Mouse (Mus musculus): ENCODE measurements around the gene Kctd21. TPM values are rescaled to one million over a fixed set of nuclear protein-coding genes. Genes with fewer than 3 reads are reported as not detected.

Kctd21 gene
- polyA plus RNA-seq, 1 experiment from 2014 or later: 7.5 TPM

DNA sequence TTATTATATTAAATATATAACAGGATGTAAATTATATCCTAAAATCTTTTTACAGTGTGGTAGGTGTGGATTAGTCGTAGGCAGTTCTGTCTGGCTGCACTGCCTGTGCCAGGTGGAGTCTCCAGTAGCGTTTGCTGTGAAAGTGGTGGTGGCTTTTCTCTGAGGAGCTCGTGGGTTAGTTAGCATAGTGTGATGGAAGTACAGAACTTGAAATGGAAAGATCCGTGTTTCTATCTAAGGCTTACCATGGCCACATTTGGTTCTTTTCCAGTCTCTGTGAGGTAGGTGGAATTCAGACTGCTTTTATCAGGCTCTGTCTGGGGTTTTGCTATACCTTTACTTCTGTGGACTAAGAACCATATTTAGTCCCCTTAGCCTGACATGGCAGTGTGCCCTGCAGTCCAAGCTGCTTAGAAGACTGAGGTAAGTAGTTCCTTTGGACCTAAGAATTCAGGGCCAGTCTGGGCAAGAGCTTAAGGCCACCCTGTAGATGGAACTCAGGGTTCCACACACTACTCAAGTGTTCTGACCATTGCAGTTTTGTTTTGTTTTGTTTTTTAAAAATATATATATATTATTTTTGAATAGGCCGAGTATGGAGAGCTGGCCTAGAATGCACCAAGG is 48.5 kb downstream of the Kctd21 start:
- H3K4me1 ChIP-seq (ENCODE audit: control insufficient read depth, insufficient read depth, low read length): no peaks in the 10 kb centered on the region
- ATAC-seq (ENCODE audit: low read depth): no peak
- H3K4me2 ChIP-seq (ENCODE audit: low read depth, low read length): no peak overlapping the region
- 92% methylated on average over 5 of the region's 5 CpGs for WGBS
- H3K9ac ChIP-seq (replicated peaks; ENCODE audit: low read depth, low read length): no peak overlapping the region
- H3K36me3 ChIP-seq (ENCODE audit: control insufficient read depth, insufficient read depth, low read length): peaks cover 16% of the 10 kb centered on the region
- no peak overlapping the region for H3K27ac ChIP-seq (ENCODE audit: low read depth, low read length)
- H3K9me3 ChIP-seq (ENCODE audit: control insufficient read depth, low read length): no peaks in the 10 kb centered on the region
- no peak overlapping the region for H3K4me3 ChIP-seq (ENCODE audit: low read depth, low read length)
- no peaks in the 10 kb centered on the region for H3K27me3 ChIP-seq (ENCODE audit: control insufficient read depth, insufficient read depth, low read length)

DNA sequence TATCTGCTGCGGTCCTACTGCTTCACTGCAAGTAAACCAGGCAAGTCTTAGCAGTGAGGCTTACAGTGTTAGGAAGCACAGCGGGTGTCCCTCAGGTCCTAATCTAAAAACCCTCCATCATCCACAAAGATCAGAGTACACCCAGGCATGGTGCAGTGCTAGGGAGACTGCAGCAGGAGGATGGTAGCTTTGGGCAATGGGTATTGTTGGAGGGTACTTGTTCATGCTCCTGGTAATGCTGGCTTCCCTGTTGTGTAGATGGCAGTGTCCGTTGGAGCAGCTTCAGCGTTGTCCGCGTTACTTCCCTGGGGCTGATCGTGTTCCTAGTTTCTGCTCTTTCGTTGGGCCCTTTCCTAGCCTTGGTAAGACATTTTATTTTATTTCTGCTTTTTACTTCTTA is 50.5 kb downstream of the Kctd21 start:
- H3K4me1 ChIP-seq (ENCODE audit: control insufficient read depth, insufficient read depth, low read length): no peaks in the 10 kb centered on the region
- no peak overlapping the region for H3K4me2 ChIP-seq (ENCODE audit: low read depth, low read length)
- H3K27ac ChIP-seq (ENCODE audit: low read depth, low read length): no peak overlapping the region
- H3K36me3 ChIP-seq (ENCODE audit: control insufficient read depth, insufficient read depth, low read length): peaks cover 16% of the 10 kb centered on the region
- no peak for ATAC-seq (ENCODE audit: low read depth)
- no peaks in the 10 kb centered on the region for H3K9me3 ChIP-seq (ENCODE audit: control insufficient read depth, low read length)
- H3K27me3 ChIP-seq (ENCODE audit: control insufficient read depth, insufficient read depth, low read length): no peaks in the 10 kb centered on the region
- H3K4me3 ChIP-seq (ENCODE audit: low read depth, low read length): no peak overlapping the region
- no peak overlapping the region for H3K9ac ChIP-seq (replicated peaks; ENCODE audit: low read depth, low read length)
- 96% methylated on average over 8 of the region's 8 CpGs for WGBS

DNA sequence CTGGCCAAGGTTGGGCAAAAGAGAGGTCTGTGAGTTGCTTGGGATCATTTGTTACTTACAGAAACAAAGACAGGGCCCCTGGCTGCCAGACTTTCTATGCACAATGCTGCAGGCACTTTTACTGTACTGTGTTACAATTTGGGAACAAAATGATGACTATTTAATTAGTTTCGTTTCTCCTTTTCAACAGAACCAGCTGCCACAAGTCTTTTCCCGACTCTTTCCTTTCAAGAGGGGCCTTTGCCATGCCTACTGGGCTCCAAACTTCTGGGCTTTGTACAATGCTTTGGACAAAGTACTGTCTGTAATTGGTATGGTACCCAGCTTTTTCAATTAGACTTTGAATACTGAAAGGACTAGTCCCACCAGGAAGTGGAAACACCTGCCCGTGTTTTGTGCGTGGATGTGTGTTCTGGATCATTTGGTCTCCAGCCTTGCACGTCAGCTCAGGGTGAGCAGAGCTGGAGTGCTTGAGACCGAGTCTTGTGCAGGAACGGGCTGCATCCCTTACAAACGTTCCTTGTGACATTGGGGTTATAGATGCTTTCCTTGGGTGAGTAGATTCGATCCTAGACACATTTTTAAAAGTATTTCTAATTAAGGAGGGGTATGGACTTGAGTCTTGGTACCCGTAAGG is 51.5 kb downstream of the Kctd21 start:
- WGBS: 80% methylated on average over 10 of the region's 10 CpGs

DNA sequence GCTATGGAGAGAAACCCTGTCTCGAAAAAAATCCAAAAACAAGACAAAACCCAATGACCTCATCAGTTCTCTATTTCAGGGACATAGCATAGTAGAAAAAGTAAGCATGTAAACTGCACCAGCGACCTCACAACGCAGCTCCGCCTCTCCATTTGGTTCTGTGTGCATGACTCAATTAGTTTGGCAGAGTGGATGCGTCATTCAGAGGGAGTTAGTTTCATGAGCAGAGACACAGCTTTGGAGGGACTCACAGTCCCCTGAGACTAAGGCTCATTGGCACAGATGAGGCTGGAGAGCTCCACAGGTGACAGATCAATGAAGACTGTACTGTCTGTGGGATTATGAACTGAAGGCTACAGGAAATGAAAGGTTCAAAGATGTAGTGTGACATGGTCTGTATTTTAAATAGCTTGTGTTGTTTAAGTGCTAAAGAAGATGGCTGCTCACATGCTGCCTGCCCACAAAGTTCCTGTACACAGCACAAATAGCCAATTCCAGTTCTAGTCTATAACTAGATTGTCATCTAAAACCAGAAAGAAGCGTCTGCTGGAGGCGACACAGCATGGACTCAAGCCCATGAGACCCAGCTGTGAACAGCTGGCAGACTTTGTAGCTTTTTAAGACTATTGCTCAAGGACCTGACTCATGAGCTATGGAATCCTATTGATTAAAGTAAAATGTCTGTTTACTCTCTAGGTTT is 54.1 kb downstream of the Kctd21 start:
- H3K27me3 ChIP-seq (ENCODE audit: control insufficient read depth, insufficient read depth, low read length): no peaks in the 10 kb centered on the region
- H3K4me1 ChIP-seq (ENCODE audit: control insufficient read depth, insufficient read depth, low read length): no peaks in the 10 kb centered on the region
- 92% methylated on average over 7 of the region's 7 CpGs for WGBS
- H3K36me3 ChIP-seq (ENCODE audit: control insufficient read depth, insufficient read depth, low read length): peaks cover 10% of the 10 kb centered on the region; the same call in 1 of the 2 replicates
- no peak overlapping the region for H3K27ac ChIP-seq (ENCODE audit: low read depth, low read length)
- no peak overlapping the region for H3K9ac ChIP-seq (replicated peaks; ENCODE audit: low read depth, low read length)
- H3K4me3 ChIP-seq (ENCODE audit: low read depth, low read length): no peak overlapping the region
- H3K4me2 ChIP-seq (ENCODE audit: low read depth, low read length): no peak overlapping the region
- ATAC-seq (ENCODE audit: low read depth): no peak
- H3K9me3 ChIP-seq (ENCODE audit: control insufficient read depth, low read length): no peaks in the 10 kb centered on the region

More for the DNA sequence above, 51.5 kb downstream of the Kctd21 start:
- Histone ChIP-seq H3K27me3 (ENCODE audit: control insufficient read depth, insufficient read depth, low read length) (no peaks in the 10 kb centered on the region), H3K36me3 (ENCODE audit: control insufficient read depth, insufficient read depth, low read length) (peaks cover 10% of the 10 kb centered on the region), H3K4me3 (ENCODE audit: low read depth, low read length) (no peak overlapping the region), H3K4me2 (ENCODE audit: low read depth, low read length) (no peak overlapping the region), H3K4me1 (ENCODE audit: control insufficient read depth, insufficient read depth, low read length) (no peaks in the 10 kb centered on the region), H3K9ac (replicated peaks; ENCODE audit: low read depth, low read length) (no peak overlapping the region), H3K27ac (ENCODE audit: low read depth, low read length) (no peak overlapping the region), H3K9me3 (ENCODE audit: control insufficient read depth, low read length) (no peaks in the 10 kb centered on the region)
- ATAC-seq (ENCODE audit: low read depth): no peak

DNA sequence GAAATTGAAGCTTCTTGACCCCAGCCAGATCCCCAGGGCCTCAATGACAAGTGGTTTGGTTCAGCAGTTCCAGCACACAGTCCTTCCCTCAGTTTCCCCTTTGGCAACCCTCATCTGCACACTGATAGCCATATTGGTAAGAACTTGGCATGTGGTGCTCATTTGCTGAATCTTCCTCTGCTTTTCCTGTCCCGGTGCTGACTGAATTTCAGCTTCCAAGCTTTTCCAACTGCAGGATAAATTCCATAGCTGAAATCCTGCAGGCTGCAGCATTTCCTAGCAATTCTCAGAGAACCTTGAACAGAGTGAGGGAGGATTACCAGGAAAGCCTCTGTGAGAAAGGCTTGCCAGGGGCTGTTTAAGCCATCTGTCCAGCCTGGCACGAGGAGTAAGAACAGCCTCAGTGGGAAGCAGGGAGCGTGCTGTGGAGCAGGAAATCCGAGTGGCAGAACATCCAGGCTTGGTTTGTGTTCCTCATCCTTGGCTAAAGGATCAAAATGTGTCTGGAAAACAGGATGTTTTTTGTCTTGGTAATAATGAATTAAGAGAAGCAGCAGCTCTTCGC is 54.8 kb downstream of the Kctd21 start:
- H3K27me3 ChIP-seq (ENCODE audit: control insufficient read depth, insufficient read depth, low read length): no peaks in the 10 kb centered on the region
- H3K4me2 ChIP-seq (ENCODE audit: low read depth, low read length): no peak overlapping the region
- no peak overlapping the region for H3K9ac ChIP-seq (replicated peaks; ENCODE audit: low read depth, low read length)
- ATAC-seq (ENCODE audit: low read depth): no peak
- 87% methylated on average over 5 of the region's 5 CpGs for WGBS
- no peak overlapping the region for H3K27ac ChIP-seq (ENCODE audit: low read depth, low read length)
- no peaks in the 10 kb centered on the region for H3K9me3 ChIP-seq (ENCODE audit: control insufficient read depth, low read length)
- no peaks in the 10 kb centered on the region for H3K4me1 ChIP-seq (ENCODE audit: control insufficient read depth, insufficient read depth, low read length)
- no peak overlapping the region for H3K4me3 ChIP-seq (ENCODE audit: low read depth, low read length)
- H3K36me3 ChIP-seq (ENCODE audit: control insufficient read depth, insufficient read depth, low read length): peaks cover 10% of the 10 kb centered on the region; the same call in 1 of the 2 replicates

DNA sequence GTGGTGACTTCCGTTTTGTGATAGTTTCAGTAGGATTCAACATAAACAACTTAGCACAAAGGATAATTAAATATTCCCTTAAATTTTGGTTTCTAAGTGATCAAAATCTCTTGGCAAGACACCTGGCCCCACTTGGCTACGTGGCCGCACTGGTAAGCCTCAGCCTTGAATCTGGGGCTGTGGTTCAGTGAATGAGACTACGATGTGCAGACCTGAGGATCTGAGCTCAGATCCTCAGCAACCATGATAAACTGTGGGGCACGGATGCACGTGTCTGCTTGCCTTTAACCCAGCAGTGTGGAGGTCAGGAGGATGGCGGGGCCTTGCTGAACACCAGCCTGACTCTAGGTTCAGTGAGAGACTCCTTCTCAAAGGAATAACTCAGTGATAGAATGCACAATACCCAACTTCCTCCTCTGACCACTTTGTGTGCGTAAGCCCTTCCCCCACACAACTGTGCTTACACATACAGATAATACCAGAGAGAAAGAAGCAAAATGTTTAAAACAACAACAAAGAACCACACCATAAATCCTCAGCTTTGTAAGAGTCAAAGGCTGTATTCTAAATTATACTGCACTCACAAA is 55.5 kb downstream of the Kctd21 start:
- H3K27ac ChIP-seq (ENCODE audit: low read depth, low read length): no peak overlapping the region
- no peak overlapping the region for H3K4me3 ChIP-seq (ENCODE audit: low read depth, low read length)
- peaks cover 8% of the 10 kb centered on the region; the same call in 1 of the 2 replicates for H3K36me3 ChIP-seq (ENCODE audit: control insufficient read depth, insufficient read depth, low read length)
- no peaks in the 10 kb centered on the region for H3K9me3 ChIP-seq (ENCODE audit: control insufficient read depth, low read length)
- no peaks in the 10 kb centered on the region for H3K4me1 ChIP-seq (ENCODE audit: control insufficient read depth, insufficient read depth, low read length)
- no peak overlapping the region for H3K4me2 ChIP-seq (ENCODE audit: low read depth, low read length)
- ATAC-seq (ENCODE audit: low read depth): no peak
- H3K9ac ChIP-seq (replicated peaks; ENCODE audit: low read depth, low read length): no peak overlapping the region
- H3K27me3 ChIP-seq (ENCODE audit: control insufficient read depth, insufficient read depth, low read length): no peaks in the 10 kb centered on the region
- WGBS: 91% methylated on average over 8 of the region's 8 CpGs

DNA sequence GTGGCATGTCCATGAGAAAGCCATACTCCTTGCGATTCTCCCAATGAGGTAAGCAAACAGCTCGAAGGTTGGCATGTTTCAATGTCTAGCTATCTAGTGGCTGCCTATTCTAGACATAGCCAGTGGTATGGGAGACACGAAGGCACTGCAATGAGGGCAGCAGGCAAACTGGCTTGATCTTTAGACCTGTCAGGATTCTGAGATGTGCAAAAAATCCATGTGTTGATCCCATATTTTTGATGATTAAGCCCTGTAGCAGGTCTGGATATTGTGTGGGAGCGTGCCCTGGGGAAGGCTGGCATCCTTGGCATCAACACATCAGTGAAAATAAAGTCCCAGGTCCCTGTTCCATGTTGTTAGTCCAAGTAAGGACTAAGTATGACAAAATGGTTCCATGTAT is 56.4 kb downstream of the Kctd21 start:
- H3K4me3 ChIP-seq (ENCODE audit: low read depth, low read length): no peak overlapping the region
- H3K36me3 ChIP-seq (ENCODE audit: control insufficient read depth, insufficient read depth, low read length): no peaks in the 10 kb centered on the region
- no peak overlapping the region for H3K4me2 ChIP-seq (ENCODE audit: low read depth, low read length)
- no peak for ATAC-seq (ENCODE audit: low read depth)
- no peak overlapping the region for H3K9ac ChIP-seq (replicated peaks; ENCODE audit: low read depth, low read length)
- H3K9me3 ChIP-seq (ENCODE audit: control insufficient read depth, low read length): no peaks in the 10 kb centered on the region
- WGBS: 99% methylated on average over 4 of the region's 4 CpGs
- no peaks in the 10 kb centered on the region for H3K4me1 ChIP-seq (ENCODE audit: control insufficient read depth, insufficient read depth, low read length)
- no peak overlapping the region for H3K27ac ChIP-seq (ENCODE audit: low read depth, low read length)
- H3K27me3 ChIP-seq (ENCODE audit: control insufficient read depth, insufficient read depth, low read length): no peaks in the 10 kb centered on the region

DNA sequence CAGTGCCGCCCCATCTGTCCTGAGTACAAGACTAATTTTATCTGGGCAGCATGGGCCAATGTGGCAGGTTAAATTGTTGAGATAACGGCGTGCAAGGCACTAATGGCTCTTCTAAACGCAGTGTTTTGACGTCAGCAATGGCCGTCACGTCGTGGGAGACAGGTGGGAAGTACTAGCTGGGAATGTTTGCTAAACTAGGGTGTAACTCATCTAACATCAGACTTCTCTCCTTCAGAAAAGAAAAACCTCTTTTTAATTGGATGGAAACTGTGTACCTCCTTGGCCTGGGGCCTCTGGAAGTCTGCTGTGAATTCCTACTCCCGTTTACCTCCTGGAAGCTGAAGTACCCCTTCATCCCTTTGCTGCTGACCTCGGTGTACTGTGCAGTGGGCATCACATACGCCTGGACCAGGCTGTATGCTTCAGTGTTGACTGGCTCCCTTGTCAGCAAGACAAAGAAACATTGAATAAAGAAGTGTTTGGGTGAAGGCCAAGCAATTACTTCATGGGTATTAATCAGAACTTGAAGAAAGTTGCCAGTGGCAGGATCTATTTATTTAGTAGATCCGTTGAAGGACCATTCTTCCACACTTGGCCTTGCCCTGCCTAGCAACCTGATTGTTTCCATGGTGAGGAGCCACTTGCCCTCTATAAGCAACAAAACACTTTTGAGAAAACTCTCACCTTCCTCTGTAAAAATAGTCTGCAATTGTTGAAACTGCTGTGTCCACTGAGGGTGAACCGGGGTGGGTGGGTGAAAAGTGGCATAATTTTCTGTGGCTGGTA is 59.4 kb downstream of the Kctd21 start:
- peak; percentile 87 for ATAC-seq (ENCODE audit: low read depth)
- Histone ChIP-seq H3K27ac (ENCODE audit: low read depth, low read length) (no peak overlapping the region), H3K9ac (replicated peaks; ENCODE audit: low read depth, low read length) (no peak overlapping the region), H3K4me3 (ENCODE audit: low read depth, low read length) (no peak overlapping the region), H3K9me3 (ENCODE audit: control insufficient read depth, low read length) (no peaks in the 10 kb centered on the region), H3K27me3 (ENCODE audit: control insufficient read depth, insufficient read depth, low read length) (no peaks in the 10 kb centered on the region), H3K4me1 (ENCODE audit: control insufficient read depth, insufficient read depth, low read length) (no peaks in the 10 kb centered on the region), H3K4me2 (ENCODE audit: low read depth, low read length) (no peak overlapping the region), H3K36me3 (ENCODE audit: control insufficient read depth, insufficient read depth, low read length) (no peaks in the 10 kb centered on the region)
- 37% methylated on average over 13 of the region's 13 CpGs for WGBS
